ENCODE assay signal across 11 mouse cellular contexts in the genomic region with DNA sequence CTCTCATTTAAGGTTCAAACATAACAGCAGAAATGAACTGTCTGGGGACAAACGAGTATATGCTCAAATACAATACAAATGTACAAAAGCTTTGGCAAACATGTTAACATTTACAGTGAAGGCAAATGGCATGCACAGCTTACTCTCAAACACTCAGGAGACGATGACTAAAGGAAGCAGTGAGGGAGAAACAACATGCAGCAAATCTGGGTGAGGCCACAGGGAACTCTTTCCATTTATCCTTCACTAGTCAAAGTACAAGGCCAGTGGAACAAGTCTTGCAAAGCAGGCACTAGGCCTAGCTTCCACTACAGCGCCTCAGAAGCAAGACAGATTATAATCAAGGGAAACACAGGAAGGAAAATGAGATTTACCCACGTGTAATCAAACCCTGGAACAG. TPM values are rescaled to one million over a fixed set of nuclear protein-coding genes. Genes with fewer than 3 reads are reported as not detected.
DNase-seq lines count a peak whose midpoint lies in the region; ATAC-seq and TF ChIP-seq lines count a peak whose summit lies in the region.
"Had no signal": no experiment of that assay in that cellular context is flagged by ENCODE, and none has a peak within 500 bp of the region (broad histone marks: within the 10 kb centered on the region; RNA-seq: fewer than 3 reads in every experiment).

No protein-coding gene starts in this region.

- DNase-seq in heart, postnatal 36 days = no peak
- DNase-seq in lung, adult 2 months = no peak
- DNase-seq in stomach, postnatal 0 days (ENCODE audit: low spot score) = peak; percentile 40
- DNase-seq in left cerebral cortex, postnatal 36 days (ENCODE audit: low spot score in 2 of 2) = no peak
- DNase-seq: kidney, adult 9 months; right cerebral cortex, postnatal 4 days had no signal

- no peak for TF ChIP-seq CTCF in lung, adult 2 months (IDR thresholded peaks at IDR 0.05; ENCODE audit: insufficient read depth, low read length)
- no peak for TF ChIP-seq CTCF in stomach, postnatal 0 days (IDR thresholded peaks at IDR 0.05; ENCODE audit: low read depth)

- no peak for TF ChIP-seq EP300 in stomach, postnatal 0 days (optimal IDR thresholded peaks at IDR 0.05)

- no peak for ATAC-seq in heart, embryonic 15.5 days (replicated peaks; ENCODE audit: insufficient number of reproducible peaks, insufficient read depth, low FRiP score, low read depth)
- peak; percentile 53; the same call in 1 of the 2 replicates for ATAC-seq in lung, embryonic 16.5 days (ENCODE audit: low read depth)
- ATAC-seq in intestine, embryonic 15.5 days = peak; percentile 77
- peak; percentile 61 for ATAC-seq in stomach, postnatal 0 days (ENCODE audit: low FRiP score, low TSS enrichment)

- peak overlapping the region; percentile 85 for H3K27ac ChIP-seq in heart, embryonic 15.5 days
- peak overlapping the region; percentile 28 for H3K27ac ChIP-seq in lung, embryonic 16.5 days (ENCODE audit: low read length)
- peak overlapping the region; percentile 77; the same call in 1 of the 2 replicates for H3K27ac ChIP-seq in intestine, embryonic 15.5 days
- peak overlapping the region; percentile 82 for H3K27ac ChIP-seq in stomach, postnatal 0 days (replicated peaks)

- H3K4me1 ChIP-seq in heart, embryonic 15.5 days (replicated peaks) = peaks cover 29% of the 10 kb centered on the region
- peaks cover 23% of the 10 kb centered on the region for H3K4me1 ChIP-seq in lung, embryonic 16.5 days (replicated peaks; ENCODE audit: control insufficient read depth, insufficient read depth, low read length)
- H3K4me1 ChIP-seq in lung, adult 2 months (ENCODE audit: control insufficient read depth, insufficient read depth, low read length) = peaks cover 25% of the 10 kb centered on the region
- H3K4me1 ChIP-seq in intestine, embryonic 15.5 days (replicated peaks) = peaks cover 17% of the 10 kb centered on the region
- peaks cover 6% of the 10 kb centered on the region; the same call in 1 of the 2 replicates for H3K4me1 ChIP-seq in stomach, postnatal 0 days (replicated peaks; ENCODE audit: control insufficient read depth, insufficient read depth)

- no peaks in the 10 kb centered on the region for H3K27me3 ChIP-seq in heart, embryonic 15.5 days
- H3K27me3 ChIP-seq in lung, embryonic 16.5 days (ENCODE audit: control insufficient read depth, insufficient read depth, low read depth, low read length) = no peaks in the 10 kb centered on the region
- no peaks in the 10 kb centered on the region for H3K27me3 ChIP-seq in intestine, embryonic 15.5 days (replicated peaks)
- H3K27me3 ChIP-seq in stomach, postnatal 0 days (ENCODE audit: control insufficient read depth, insufficient read depth, low read length) = no peaks in the 10 kb centered on the region
- H3K27me3 ChIP-seq: megakaryocyte, embryonic 14.5 days had no signal

- no peak overlapping the region for H3K4me3 ChIP-seq in heart, embryonic 15.5 days
- no peak overlapping the region for H3K4me3 ChIP-seq in lung, embryonic 16.5 days (ENCODE audit: low read length)
- no peak overlapping the region for H3K4me3 ChIP-seq in lung, adult 2 months (replicated peaks; ENCODE audit: extremely low read depth, low read depth, low read length)
- H3K4me3 ChIP-seq in intestine, embryonic 15.5 days (replicated peaks) = no peak overlapping the region
- H3K4me3 ChIP-seq in stomach, postnatal 0 days (ENCODE audit: low read depth, low read length) = no peak overlapping the region

- WGBS in heart, embryonic 15.5 days = 54% methylated on average over 4 of the region's 4 CpGs
- 31% methylated on average over 4 of the region's 4 CpGs for WGBS in lung, embryonic 16.5 days
- WGBS in lung, adult 2 months = 31% methylated on average over 4 of the region's 4 CpGs
- 36% methylated on average over 4 of the region's 4 CpGs for WGBS in intestine, embryonic 15.5 days
- WGBS in stomach, postnatal 0 days = 22% methylated on average over 4 of the region's 4 CpGs

- no peaks in the 10 kb centered on the region for H3K9me3 ChIP-seq in heart, embryonic 15.5 days (replicated peaks)
- no peaks in the 10 kb centered on the region for H3K9me3 ChIP-seq in lung, embryonic 16.5 days (ENCODE audit: control insufficient read depth, low read length)
- no peaks in the 10 kb centered on the region for H3K9me3 ChIP-seq in intestine, embryonic 15.5 days
- H3K9me3 ChIP-seq in stomach, postnatal 0 days (ENCODE audit: control insufficient read depth, low read length) = no peaks in the 10 kb centered on the region
- H3K9me3 ChIP-seq: megakaryocyte, embryonic 14.5 days had no signal

- no peaks in the 10 kb centered on the region for H3K36me3 ChIP-seq in heart, embryonic 15.5 days
- H3K36me3 ChIP-seq in lung, embryonic 16.5 days (ENCODE audit: control insufficient read depth, insufficient read depth, low read length) = no peaks in the 10 kb centered on the region
- H3K36me3 ChIP-seq in intestine, embryonic 15.5 days = no peaks in the 10 kb centered on the region
- H3K36me3 ChIP-seq in stomach, postnatal 0 days (ENCODE audit: control insufficient read depth, insufficient read depth, low read length) = no peaks in the 10 kb centered on the region

- intact Hi-C loops in heart, postnatal 36 days (cut with DNase I) = no loop called here
- intact Hi-C loops in left cerebral cortex, postnatal 36 days (cut with DNase I) = no loop called here

- no peak for TF ChIP-seq POLR2A in lung, adult 2 months (IDR thresholded peaks at IDR 0.05; ENCODE audit: borderline replicate concordance, extremely low read depth, low read depth, low read length)

- H3K9ac ChIP-seq in heart, embryonic 15.5 days = peak overlapping the region; percentile 23; the same call in 1 of the 2 replicates
- H3K9ac ChIP-seq in lung, embryonic 16.5 days (ENCODE audit: low read length) = no peak overlapping the region
- H3K9ac ChIP-seq in intestine, embryonic 15.5 days = no peak overlapping the region
- no peak overlapping the region for H3K9ac ChIP-seq in stomach, postnatal 0 days (ENCODE audit: low read length)

- no peak overlapping the region for H3K4me2 ChIP-seq in heart, embryonic 15.5 days
- no peak overlapping the region for H3K4me2 ChIP-seq in lung, embryonic 16.5 days (ENCODE audit: low read depth, low read length)
- no peak overlapping the region for H3K4me2 ChIP-seq in intestine, embryonic 15.5 days (replicated peaks)
- H3K4me2 ChIP-seq in stomach, postnatal 0 days (replicated peaks; ENCODE audit: low read depth) = no peak overlapping the region

RNA-seq across cellular contexts. Expression of gene Zdhhc20, which starts 7.4 kb away (rescaled TPM):
- 38.8 and 40.3 TPM in 2 replicates for polyA plus RNA-seq in heart, embryonic 15.5 days (2015; fragmentation: Nextera tagmentation; extraction: Ambion mirVana)
- total RNA-seq in heart, postnatal 36 days (2021) = 1 to 10 TPM; 8.3 to 10.0 TPM
- 72.3 and 76.2 TPM in 2 replicates for polyA plus RNA-seq in lung, embryonic 16.5 days (2015; fragmentation: Nextera tagmentation; extraction: Ambion mirVana)
- 6.2 and 9.4 TPM in 2 replicates for polyA plus RNA-seq in lung, adult 2 months (2012; rRNA removed)
- polyA plus RNA-seq in intestine, embryonic 15.5 days (2015; fragmentation: Nextera tagmentation; extraction: Ambion mirVana) = 55.3 and 61.6 TPM in 2 replicates
- 46.0 and 48.6 TPM in 2 replicates for polyA plus RNA-seq in stomach, postnatal 0 days (2015; fragmentation: Nextera tagmentation; extraction: Ambion mirVana)
- total RNA-seq in left cerebral cortex, postnatal 36 days (2021) = 10 to 100 TPM; 31.0 to 42.4 TPM

RNA-seq across cellular contexts. Expression of gene Mrpl57, which starts 56.7 kb away (rescaled TPM):
- 116 and 118 TPM in 2 replicates for polyA plus RNA-seq in heart, embryonic 15.5 days (2015; fragmentation: Nextera tagmentation; extraction: Ambion mirVana)
- 10 to 100 TPM; 71.7 to 73.0 TPM for total RNA-seq in heart, postnatal 36 days (2021)
- polyA plus RNA-seq in lung, embryonic 16.5 days (2015; fragmentation: Nextera tagmentation; extraction: Ambion mirVana) = 148 and 151 TPM in 2 replicates
- polyA plus RNA-seq in lung, adult 2 months (2012; rRNA removed) = 29.7 and 35.8 TPM in 2 replicates
- polyA plus RNA-seq in intestine, embryonic 15.5 days (2015; fragmentation: Nextera tagmentation; extraction: Ambion mirVana) = 177 and 197 TPM in 2 replicates
- 214 and 220 TPM in 2 replicates for polyA plus RNA-seq in stomach, postnatal 0 days (2015; fragmentation: Nextera tagmentation; extraction: Ambion mirVana)
- total RNA-seq in left cerebral cortex, postnatal 36 days (2021) = 10 to 100 TPM; 60.8 to 74.5 TPM

RNA-seq across cellular contexts. Expression of gene Ska3, which starts 56.7 kb away (rescaled TPM):
- 21.2 and 22.3 TPM in 2 replicates for polyA plus RNA-seq in heart, embryonic 15.5 days (2015; fragmentation: Nextera tagmentation; extraction: Ambion mirVana)
- total RNA-seq in heart, postnatal 36 days (2021) = under 1 TPM; 0.22 to 0.47 TPM
- 38.0 and 43.8 TPM in 2 replicates for polyA plus RNA-seq in lung, embryonic 16.5 days (2015; fragmentation: Nextera tagmentation; extraction: Ambion mirVana)
- polyA plus RNA-seq in lung, adult 2 months (2012; rRNA removed) = 0.06 and 0.27 TPM in 2 replicates
- polyA plus RNA-seq in intestine, embryonic 15.5 days (2015; fragmentation: Nextera tagmentation; extraction: Ambion mirVana) = 27.2 and 30.8 TPM in 2 replicates
- 6.0 and 7.4 TPM in 2 replicates for polyA plus RNA-seq in stomach, postnatal 0 days (2015; fragmentation: Nextera tagmentation; extraction: Ambion mirVana)
- total RNA-seq in left cerebral cortex, postnatal 36 days (2021) = 1 to 10 TPM in 1 of 2 experiments, under 1 TPM in 1; 0.57 to 1.7 TPM
- polyA plus RNA-seq: liver, adult 2 months had no signal

Comparison
In these comparisons a context has a peak if more than half of its experiments do, and no peak if none do; other contexts are left out.
1. H3K27ac ChIP-seq: peak in every context shown above with its lines; median percentile 85 in heart, embryonic 15.5 days; 82 in stomach, postnatal 0 days; 77 in intestine, embryonic 15.5 days; 28 in lung, embryonic 16.5 days.